Mouse (Mus musculus) yolk sac, embryonic 10.5 days (tissue): Measurements from ENCODE around the gene Mybpc1.
"Not testable (repeated sequence)": the region's sequence is repeated elsewhere in the genome, so short reads cannot be mapped to it uniquely, and the experiment has no call there.

Experiments
- DNase-seq: peaks from one replicate; pipeline ENCODE4 v3.0.0-alpha.2; 2017; ENCODE audit warnings: low spot score

Gene Mybpc1

DNA sequence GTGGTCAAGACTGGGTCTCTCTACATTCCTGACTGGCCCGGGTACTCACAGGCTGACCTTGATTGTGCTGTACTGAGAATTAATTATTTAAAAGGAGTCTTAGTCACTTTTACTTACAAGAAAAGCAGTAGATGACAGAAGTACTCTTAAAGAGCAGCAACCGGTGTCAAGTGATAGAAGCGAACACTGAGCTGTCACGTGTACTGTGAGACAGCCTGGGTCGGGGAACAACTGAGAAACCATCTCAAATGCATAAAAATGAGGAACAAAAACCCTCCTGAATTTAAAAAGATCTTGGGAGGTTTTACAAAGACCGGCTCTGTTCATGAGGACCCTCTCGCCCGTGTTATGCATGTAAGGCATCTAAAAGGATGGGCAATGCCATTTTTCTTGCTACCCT is 112.3 kb downstream of the Mybpc1 start:
- DNase-seq: no peak

DNA sequence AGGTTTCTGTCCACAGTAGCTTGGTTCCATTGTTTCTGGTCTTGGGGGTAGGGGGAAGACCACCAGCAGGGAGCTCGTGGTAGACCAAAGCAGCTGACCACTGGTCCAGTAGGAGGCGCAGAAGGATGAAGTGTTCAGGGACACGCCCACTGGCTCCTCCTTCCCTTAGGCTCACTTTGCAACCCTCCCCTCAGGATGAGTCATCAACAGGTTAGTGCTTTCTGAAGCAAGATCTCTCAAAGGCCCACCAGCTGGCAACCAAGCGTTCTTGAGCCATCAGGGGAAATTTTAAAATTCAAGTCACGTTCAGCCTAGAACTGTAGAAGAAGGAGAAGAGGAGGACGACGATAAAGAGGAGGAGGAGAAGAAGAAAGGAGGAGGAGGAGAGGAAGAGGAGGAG is 113.3 kb downstream of the Mybpc1 start:
- no peak for DNase-seq

DNA sequence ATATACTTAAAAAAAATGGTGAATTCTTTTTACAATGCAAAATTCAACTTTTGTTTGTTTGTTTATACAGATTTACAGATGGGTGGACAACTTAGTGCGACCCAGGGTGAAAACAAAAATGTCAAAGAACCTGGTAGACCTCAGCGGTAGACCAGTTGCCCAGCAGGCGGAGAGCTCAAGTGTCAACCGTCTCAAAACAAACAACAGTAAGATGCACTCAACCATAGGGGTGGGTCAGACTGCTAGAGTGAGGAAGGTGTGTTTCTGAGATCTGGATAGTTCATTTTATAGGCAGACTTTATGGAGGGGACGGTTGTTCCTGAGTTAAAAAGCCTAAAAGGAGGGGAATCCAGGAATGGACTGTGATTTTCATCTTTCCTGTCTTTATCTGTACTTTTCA is 116.3 kb downstream of the Mybpc1 start:
- no peak for DNase-seq

DNA sequence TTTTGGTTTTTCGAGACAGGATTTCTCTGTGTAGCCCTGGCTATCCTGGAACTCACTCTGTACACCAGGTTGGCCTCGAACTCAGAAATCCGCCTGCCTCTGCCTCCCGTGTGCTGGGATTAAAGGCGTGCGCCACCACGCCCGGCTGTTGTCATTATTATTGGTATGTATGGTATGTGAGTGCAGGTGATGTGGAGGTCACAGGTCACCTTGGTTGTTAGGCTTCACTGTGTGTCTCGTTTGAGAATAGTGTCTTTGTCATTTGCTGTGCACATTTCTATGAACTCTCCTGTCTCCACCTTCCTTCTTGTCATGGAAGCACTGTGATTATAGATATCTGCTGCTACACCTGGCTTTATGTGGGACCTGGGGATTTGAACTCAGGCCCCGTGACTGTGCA is 122.1 kb downstream of the Mybpc1 start:
- DNase-seq: not testable (repeated sequence)
